Mouse (Mus musculus): ENCODE data around the gene Ssmem1.
A peak's percentile ranks its signal among the peaks of the same experiment; 100 is the strongest.

Gene Ssmem1

DNA sequence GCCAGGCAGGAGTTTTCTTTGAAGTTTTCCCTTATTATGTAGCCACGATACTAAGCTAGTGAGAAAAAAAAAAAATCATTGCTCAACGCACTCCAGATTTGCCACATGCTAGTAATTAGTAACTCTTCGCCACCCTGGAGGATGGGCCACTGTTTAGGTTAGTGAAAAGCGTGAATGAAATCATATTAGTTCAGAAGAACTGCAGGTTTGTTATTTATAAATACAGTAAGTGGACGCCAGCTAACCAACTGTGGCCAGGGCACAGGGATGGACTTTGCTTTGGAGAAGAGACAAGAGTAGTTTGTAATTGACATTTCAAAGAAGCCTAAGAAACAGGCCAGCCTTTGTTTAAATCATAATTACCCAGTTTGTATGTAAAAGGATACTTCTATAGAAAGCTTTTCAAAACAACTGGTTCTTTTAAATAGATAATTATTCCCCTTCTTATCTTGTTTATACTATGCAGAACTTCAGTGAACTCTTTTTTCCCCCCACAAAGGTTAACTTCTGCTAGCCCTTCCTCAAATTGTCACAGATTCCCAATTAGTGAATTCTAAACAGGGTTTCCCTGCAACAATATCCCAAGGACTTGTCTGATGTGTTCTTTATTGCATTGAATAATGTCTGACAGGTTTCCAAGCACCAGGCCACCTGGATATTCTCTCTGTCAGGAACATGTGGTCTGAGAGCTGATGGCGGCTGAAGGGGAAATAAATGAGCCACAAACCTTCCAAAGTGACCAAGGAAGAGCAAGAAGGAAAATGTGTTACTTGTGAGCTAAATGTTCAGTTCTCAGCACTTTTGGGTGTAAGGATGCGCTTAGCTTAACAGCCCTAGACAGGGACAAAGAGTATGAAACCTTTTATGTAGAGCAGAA is 16.0 kb downstream of the Ssmem1 start:
- no peak for ATAC-seq (ENCODE audit: low TSS enrichment)

DNA sequence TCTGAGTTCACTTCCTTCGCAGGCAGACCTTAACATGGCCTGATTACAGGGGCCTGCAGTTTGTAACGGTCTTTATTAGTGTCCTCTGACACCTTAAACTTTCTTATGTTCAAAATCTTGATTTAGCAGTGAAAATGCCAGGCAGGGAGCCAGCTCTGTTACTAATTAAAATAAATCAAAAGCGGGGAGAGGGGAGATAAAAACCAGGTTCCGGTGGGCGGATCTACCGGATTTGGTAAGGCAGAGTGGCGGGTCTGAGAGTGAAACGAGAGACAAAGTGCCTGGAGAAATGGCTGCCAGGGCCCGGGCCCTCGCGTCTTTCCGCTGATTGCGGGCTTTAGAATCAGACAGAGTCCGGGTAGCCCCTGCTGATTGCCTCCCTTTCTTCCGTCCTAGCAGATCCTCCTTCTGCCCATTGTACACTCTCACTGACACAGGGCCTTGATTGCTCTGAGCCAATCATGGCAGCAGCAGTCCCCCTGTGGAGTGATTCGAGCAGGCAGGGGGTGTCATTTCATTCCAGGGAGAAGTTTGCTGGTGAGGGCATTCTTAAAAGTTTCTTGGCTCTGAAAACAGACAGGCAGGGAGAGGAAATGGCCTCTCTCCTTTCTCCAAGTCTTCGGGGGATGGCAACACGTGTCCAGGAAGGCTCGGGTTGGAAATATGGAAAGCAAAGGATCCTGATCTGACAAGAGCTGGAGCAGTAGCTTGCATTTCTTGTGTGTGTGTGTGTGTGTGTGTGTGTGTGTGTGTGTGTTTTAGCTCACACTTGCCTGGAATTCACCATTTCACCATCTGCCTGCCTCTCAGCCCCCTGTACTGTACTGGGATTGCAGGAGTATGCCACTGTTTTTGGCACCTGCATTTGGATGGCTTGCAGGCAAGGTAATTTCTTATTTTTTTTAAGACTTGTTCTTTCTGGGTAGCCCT is 17.2 kb downstream of the Ssmem1 start:
- ATAC-seq (ENCODE audit: low TSS enrichment), result no peak

DNA sequence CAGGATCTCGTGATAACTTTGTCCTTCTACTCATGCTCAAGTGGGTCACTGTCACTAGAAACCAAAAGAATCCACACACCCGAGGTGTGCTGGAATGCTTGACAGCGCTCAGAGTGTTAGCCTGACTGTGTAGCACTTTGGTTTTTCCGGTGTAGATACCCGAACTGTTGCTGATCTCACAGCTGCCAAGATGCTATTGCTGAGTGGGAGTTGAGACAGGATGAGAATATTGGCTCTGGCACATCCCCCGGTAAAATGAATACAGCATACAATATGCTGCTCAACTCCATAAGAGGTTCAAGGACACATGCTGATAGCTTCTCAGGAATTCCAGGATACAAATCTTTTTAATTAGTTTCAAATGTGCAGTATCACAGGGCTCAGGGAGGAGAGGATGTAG is 19.2 kb downstream of the Ssmem1 start:
- peak; percentile 74 for ATAC-seq (ENCODE audit: low TSS enrichment)

DNA sequence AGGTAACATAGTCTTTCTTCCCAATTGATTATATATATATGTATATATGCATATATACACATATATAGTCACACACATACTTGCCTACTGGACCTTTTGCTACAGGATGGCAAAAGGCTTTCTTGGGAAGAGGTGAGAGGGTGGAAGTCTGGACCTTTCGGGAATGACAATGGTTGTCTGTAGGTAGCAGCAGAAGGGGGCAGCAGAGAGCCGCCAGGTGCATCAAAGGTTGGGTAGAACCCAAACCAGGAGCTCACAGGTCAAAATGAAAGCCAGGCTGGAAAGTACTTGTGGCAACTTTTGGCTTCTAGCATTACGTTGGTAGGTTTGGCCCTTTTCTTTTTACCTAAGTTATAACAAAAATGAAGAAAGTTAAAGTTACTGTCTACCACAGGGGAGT is 25.7 kb downstream of the Ssmem1 start:
- peak; percentile 59; the same call in 1 of the 2 replicates for ATAC-seq (ENCODE audit: low TSS enrichment)

DNA sequence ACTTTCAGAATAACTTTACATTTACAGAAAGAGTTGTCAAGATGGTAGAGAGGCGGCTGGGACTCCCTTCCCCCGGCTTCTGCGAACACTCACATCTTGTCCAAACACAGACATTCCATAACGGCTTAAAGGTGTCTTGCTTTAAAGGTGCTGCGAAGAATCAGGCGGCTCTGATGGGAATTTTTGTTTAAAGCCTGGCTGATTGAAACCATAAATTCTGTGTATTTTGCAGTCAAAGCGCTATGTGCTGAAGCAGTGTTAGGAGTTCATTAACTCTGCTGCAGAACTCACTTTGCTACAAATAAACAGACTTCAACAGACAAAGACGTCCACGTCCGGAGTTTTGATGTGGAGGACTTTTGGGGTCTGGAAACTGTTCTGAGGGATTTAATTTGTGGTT is 28.6 kb downstream of the Ssmem1 start:
- ATAC-seq (ENCODE audit: low TSS enrichment), result peak; percentile 73

DNA sequence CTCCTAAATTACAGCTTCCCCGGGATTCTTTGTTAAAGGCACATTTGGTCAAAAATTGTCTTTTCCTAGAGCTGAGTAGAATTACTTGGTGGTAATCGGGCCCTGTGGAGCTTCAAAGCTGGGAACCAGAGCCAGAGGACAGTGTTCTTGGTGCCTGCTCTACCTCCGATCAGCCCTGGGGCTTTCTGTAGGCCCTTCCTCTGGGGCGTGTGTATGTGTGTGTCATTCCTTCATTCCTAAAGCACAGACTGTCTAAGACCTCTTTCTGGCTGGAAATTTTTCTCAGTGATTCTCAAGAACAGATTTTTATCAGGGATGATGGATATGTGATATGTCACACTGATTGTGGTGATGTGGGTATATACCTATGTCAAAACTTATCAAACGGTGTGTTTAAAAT is 29.2 kb downstream of the Ssmem1 start:
- no peak for ATAC-seq (ENCODE audit: low TSS enrichment)

DNA sequence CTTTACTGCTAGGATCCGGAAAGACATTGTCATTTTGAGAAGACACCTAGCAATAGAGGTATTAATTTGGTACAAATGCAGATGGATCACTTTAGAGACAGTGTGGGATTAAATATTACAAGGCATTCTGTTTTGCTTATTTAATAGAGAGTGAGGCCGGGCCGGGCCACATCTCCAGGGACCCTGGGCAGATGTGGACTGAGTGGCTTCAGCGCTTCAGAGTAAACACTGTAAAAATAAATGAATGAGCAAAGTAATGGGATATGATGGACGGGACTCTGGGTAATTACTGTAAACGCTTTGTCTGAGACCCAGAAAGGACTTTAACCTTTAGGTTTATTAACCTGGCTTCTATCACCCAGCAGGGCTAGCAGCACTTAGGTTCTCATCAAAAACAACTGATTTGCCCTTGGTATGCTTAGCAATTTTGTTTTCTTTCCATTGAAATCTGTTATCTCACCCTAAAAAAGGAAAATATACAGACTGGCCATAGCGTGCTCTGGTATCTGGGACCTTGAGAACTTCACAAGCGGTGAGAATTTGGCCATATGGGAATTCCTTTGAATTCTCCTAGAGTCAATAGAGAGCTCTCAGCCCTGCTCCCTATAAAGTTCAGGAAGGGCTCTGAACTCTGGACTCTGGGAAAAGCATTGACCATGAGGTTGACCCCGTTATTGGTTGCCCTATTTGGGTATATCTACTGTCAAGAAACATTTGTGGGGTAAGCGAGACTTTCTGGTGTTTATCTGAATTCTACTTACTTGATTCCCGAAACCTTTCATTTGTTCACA is 31.6 kb downstream of the Ssmem1 start, which contains the start of gene Cpa2:
Gene Cpa2, plus strand, starts transcription at position 574 of the 791 bp plus-strand sequence.
- no peak for ATAC-seq (ENCODE audit: low TSS enrichment)

DNA sequence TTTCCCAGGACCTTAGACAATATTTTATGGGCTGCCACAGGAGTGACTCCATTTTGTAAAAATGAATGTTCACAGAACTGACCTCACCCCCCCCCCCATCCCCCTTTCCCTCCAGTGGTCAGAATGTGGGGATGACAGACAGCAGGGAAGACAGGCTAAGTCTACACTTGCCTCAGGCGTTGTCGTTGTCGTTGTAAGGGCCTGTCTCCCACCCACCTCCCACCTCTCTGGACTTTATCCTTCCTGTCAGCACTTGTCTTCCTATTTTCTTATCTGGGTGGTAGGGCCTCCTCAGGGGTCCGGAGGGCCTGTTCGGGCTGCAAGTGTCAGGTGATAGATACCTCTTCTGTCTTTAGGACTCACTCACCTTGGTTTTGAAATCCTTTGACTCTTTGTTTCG is 32.6 kb downstream of the Ssmem1 start:
- no peak for ATAC-seq (ENCODE audit: low TSS enrichment)

DNA sequence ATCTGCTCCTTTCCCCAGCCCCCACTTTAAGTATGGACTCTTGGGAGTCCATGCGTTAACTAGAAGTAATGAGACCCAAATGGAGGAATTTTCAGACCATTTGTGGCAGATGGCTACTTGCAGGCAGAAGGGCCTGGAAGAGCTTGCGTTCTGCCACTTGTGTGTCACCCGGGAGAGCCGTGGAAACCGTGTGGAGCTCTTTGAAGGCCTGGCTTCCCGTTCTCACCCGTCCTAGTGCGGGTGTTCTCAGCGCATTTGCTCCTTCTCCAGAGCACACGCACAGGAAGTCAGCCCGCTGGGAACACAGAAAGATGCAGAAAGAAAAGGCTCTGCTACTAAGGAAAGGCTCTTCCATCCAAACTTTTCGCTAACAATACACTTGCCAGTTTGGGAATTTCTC is 33.4 kb downstream of the Ssmem1 start:
- no peak for ATAC-seq (ENCODE audit: low TSS enrichment)

DNA sequence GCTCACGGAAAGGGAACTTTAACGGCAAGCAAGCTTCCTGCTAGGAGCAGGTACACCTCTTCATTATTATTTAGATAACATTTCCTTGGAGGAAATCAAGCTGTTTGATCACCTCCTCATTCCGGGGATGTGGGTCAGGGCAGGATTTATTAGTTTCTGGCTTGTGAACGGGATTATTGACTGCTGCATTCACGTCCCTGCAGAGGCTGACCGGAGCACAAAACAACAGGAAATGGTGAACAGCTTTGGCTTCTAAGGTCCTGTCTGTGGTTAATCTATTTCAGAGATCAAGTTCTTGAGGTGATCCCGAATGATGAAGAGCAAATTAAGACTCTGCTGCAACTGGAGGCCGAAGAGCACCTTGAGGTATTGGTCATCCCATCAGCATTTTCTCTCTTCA is 34.2 kb downstream of the Ssmem1 start:
- ATAC-seq (ENCODE audit: low TSS enrichment), result no peak

DNA sequence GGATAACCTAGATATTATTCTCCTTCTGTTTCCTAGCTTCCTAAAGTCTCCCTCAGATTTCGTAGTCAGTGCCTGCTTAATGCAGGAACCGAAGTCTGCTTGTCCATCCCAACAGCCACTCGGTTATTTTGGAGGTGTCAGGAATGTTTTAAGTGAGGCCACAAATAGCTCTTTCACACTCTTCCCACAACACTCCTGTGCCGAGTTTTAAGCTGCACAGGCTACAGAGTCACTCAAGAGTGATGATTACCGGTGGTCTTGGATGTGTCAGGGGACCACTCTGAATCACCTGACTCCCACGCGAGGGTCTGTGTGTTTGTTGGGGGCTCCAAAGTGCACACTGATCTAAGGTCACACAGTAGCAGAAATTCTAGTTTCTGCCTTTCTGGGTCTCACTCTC is 36.0 kb downstream of the Ssmem1 start:
- peak; percentile 76 for ATAC-seq (ENCODE audit: low TSS enrichment)

DNA sequence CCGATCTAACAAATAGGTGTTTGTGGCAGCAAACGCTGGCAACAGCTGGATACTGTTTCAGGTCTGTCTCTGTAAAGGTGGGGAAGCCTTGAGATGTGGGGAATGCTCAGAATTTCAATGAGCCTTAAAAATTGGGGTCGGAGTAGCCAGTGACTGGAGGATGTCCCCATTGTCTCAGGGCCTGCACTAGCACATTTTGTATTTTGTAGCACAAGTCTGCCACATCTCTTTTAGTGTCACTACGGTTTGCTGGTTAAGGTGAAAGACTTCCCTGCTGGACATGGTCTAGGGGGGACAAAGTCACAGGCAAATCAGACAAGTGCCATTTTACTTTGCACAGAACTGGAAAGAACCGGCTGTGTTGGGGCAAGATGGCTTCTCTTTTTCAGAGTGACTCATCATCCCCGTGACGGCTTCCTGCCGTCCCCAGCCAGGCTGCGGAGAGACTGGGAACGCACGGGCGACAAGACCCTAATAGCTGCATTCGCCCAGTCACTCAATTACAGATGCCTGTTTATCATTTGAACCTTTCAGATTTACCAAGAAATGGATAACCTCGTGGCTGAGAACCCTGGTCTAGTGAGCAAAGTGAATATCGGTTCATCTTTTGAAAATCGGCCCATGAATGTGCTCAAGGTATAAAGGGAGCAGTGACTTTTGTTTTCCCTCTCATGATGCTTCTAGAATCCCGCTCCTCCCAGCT is 37.1 kb downstream of the Ssmem1 start:
- no peak for ATAC-seq (ENCODE audit: low TSS enrichment)

DNA sequence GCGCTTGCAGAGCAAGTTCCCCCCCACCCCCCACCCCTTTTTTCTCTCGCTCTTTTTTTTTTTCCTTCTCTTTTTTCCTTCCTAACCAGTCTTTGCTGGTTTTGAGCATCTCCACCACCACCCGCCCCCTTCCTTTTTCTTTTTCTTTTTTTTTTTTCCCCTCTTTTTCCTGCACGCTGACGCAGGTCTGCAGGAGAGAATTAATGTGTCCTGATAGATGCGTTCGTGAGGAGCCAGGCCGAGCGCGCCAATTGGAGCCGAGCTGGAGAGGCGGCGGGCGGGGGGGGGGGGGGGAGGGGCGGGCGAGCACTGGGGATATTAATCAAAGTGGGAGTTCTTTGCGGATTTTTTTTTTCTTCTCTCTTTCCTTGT is 37.6 kb downstream of the Ssmem1 start:
- no peak for ATAC-seq (ENCODE audit: low TSS enrichment)

DNA sequence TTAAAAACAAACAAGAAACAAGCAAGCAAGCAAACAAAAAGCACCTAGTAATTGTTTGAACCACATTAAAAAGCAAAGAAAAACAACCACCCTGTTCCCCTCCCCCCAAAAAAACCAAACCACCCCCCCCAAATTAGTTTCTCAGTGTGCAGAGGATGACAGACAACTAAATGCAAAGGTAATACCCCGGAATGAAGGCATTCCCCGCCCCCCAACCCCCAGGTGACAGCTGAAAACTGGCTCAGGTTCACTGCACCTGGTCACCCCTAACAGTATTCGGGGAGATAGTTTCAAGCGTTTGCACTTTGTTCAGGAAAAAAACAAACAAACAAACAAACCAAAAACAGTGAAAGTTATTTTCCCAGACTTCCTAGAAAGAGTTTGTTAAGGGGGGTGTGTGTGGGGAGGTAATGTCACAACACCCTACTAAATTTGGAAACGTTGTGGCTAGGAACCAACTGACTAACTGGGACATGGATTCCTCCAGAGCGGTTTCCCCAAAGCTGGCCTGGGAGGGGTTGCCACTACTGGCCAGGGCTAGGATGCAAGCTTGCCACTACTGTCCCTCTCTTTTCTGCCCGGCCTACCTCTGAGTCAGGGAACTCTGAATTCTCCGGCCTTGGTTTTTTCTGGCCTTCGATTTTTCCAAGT is 38.1 kb downstream of the Ssmem1 start:
- ATAC-seq (ENCODE audit: low TSS enrichment), result no peak

DNA sequence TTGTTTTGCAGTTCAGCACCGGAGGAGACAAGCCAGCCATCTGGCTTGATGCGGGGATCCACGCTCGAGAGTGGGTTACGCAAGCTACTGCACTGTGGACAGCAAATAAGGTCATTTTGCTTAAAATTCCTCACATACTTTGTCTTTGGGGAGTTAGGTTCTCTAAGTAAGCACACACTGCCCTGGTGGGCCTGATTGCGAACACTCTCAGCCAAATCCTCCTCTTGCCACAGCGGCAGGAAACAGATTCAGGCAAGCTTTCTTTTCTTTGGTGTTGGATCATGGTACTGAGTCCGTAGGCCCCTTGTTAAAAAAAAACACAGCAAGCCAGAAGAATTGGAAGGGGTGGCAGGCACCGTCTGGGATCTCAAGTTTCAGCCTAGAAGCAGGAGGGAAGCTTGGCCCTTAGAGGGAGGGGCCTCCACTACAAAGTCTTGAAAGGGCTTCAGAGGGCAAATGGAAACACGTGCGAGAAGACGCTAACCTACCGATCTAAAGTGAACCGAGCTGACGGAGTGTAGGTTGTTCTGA is 39.6 kb downstream of the Ssmem1 start:
- ATAC-seq (ENCODE audit: low TSS enrichment), result no peak

DNA sequence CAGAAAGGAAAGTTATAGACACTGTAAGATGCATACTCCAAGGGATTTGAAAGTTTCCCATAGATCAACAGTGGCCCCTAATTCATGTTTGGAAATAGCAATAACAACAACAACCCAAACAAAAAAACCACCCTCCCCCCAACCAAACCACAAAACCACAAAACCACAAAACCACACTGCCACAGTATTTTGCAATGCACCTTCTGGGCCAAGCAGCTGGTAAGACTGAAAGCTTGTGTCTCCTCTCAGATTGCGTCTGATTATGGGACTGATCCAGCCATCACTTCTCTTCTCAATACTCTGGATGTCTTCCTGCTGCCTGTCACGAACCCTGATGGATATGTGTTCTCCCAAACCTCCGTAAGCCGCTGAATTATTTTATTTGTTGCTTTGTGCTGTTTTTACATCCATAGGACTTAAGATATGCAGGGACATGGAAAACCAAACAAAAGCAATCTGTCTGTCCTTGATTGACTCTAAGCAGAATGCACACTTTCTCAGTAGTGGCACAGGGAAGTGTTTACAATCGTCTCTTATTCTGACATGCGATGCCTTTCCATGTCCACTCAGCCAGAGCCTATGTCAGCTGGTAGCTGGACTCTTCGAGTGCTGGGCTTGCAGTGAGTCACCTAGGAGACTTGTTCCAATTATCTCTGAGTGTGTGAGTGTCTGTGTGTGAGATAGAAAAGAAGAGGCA is 41.0 kb downstream of the Ssmem1 start:
- peak; percentile 2; the same call in 1 of the 2 replicates for ATAC-seq (ENCODE audit: low TSS enrichment)

DNA sequence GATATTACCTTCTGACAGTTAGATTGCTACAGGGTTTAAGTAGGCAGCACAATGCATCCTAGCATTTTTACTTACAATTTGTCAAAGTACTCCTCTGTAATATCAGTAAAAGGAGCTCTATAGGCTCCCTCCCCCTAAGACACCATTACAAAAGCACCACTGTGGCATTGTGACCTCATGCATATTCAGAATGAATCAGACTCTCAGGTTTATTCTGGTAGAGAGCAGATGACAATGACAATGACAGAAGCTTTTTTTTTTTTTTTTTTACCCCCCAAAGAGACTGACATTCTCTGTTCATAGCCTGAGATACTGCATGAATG is 41.5 kb downstream of the Ssmem1 start:
- peak; percentile 11; the same call in 1 of the 2 replicates for ATAC-seq (ENCODE audit: low TSS enrichment)

DNA sequence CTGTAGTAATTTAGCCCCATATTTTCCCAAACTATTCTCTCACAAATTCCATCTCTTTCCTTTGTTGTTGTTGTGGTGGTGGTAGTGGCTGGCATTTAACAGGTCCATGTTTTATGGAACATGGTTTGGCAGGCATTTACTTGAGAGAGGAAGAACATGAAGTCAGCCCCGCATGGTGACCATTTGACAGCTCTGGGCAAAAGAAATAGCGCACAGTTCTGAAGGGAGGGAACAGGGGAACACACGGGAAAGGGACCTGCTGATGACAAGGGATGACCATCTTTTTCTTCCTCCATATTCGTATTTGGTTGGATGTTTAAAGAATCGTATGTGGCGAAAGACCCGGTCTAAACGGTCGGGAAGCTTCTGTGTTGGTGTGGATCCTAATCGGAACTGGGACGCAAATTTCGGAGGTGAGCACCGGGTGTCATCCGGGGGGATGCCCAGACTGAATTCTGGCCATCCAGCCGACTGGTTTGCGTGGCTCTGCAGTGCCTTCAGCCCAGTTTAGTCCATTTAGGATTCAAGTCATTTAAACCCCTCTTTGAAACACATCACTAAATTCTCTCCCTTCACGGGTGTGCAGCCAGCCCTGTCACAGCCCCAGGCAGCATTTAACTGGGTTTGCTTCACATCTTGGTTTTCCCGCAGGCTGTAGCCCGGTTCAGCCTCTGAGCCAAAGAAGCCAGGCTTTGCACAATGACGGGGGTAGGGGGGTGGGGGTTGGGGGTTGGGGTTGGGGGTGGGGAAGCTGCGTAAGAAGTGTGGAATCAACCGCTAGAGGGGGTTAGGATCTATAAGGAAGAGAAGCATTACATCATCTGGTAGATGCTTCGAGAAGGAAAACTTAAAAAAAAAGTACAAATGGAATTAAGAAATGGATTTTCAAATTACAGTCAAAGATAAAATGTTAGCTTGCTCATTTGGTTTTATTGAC is 42.3 kb downstream of the Ssmem1 start:
- 0 out of 2 replicates have a peak, but pooled peaks have one; percentile 38 for ATAC-seq (ENCODE audit: low TSS enrichment)

DNA sequence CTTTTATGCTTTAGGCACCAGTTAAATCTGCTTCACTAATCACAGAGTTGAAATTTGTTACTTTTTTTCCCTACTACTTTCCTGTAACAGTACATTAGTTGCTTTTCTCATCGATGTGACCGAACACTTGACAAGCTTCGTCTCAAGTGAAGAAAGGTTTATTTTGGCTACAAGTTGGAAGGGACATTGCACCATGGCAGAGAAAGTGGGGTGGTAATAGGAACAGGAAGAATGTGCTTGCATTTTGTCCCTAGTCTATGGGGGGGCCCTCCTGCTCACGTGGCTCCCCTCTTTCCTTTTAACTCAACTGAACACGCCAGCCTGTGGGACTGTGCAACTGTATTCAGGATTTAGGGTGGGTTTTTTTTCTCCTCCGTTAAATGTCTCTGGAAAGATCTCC is 43.0 kb downstream of the Ssmem1 start:
- no peak for ATAC-seq (ENCODE audit: low TSS enrichment)

All from frontal cortex, adult (tissue).